Mouse (Mus musculus) CH12.LX (cell line): ENCODE results near the gene Zmat5.

Source experiments
- CHD1 ChIP-seq: IDR thresholded peaks from 2 replicates; pipeline ENCODE4 v1.6.1; 2012; ENCODE audit warnings: low read depth, low read length, improper control_type of control experiment, inconsistent platforms
- CHD2 ChIP-seq: IDR thresholded peaks from 2 replicates; pipeline ENCODE4 v1.6.1; 2011; ENCODE audit warnings: low read length, improper control_type of control experiment
- CTCF ChIP-seq, 2 experiments: IDR thresholded peaks in 1 of 2; conservative IDR thresholded peaks in 1 of 2; 2 replicates each; pipeline ENCODE4 v1.5.1; 2011 to 2012; ENCODE audit warnings: low read depth in 2 of 2, low read length in 2 of 2, improper control_type of control experiment in 1 of 2, inconsistent platforms in 1 of 2, mild to moderate bottlenecking in 1 of 2, moderate library complexity in 1 of 2
- E2F4 ChIP-seq: IDR thresholded peaks from 2 replicates; pipeline ENCODE4 v1.6.1; 2011; ENCODE audit warnings: low read depth, low read length, improper control_type of control experiment; ENCODE audit not compliant: insufficient replicate concordance
- EP300 ChIP-seq: IDR thresholded peaks from 2 replicates; pipeline ENCODE4 v1.6.1; 2011; ENCODE audit warnings: low read length, improper control_type of control experiment
- NELFE ChIP-seq: IDR thresholded peaks from 2 replicates; pipeline ENCODE4 v1.6.1; 2011; ENCODE audit warnings: low read depth, low read length, improper control_type of control experiment
- NRF1 ChIP-seq: IDR thresholded peaks from 2 replicates; pipeline ENCODE4 v1.6.1; 2014; ENCODE audit warnings: low read depth, mild to moderate bottlenecking, inconsistent platforms, low read length, improper control_type of control experiment, moderate library complexity
- POLR2A ChIP-seq: IDR thresholded peaks from 2 replicates; pipeline ENCODE4 v1.6.1; 2011; ENCODE audit warnings: low read depth, mild to moderate bottlenecking, improper control_type of control experiment, low read length
- RCOR1 ChIP-seq: conservative IDR thresholded peaks from 2 replicates; pipeline ENCODE4 v1.6.1; 2012; ENCODE audit warnings: low read depth, mild to moderate bottlenecking, inconsistent platforms, low read length, improper control_type of control experiment
- USF1 ChIP-seq: IDR thresholded peaks from 2 replicates; pipeline ENCODE4 v1.6.1; 2014; ENCODE audit warnings: low read depth, mild to moderate bottlenecking, inconsistent platforms, low read length, improper control_type of control experiment
- ZC3H11A ChIP-seq: IDR thresholded peaks from 2 replicates; pipeline ENCODE4 v1.6.1; 2012; ENCODE audit warnings: low read depth, mild to moderate bottlenecking, inconsistent platforms, low read length, improper control_type of control experiment
- ZNF384 ChIP-seq: IDR thresholded peaks from 2 replicates; pipeline ENCODE4 v1.6.1; 2012; ENCODE audit warnings: low read depth, low read length, improper control_type of control experiment, inconsistent platforms

- no peak for TF ChIP-seq ZNF384
- no peak for TF ChIP-seq CHD2
- no peak for TF ChIP-seq NRF1
- TF ChIP-seq POLR2A, result no peak
- no peak for TF ChIP-seq E2F4
- TF ChIP-seq ZC3H11A, result no peak
- TF ChIP-seq CHD1, result no peak
- TF ChIP-seq CTCF (conservative IDR thresholded peaks at IDR 0.05 in 1 of 2, IDR thresholded peaks at IDR 0.05 in 1 of 2; ENCODE audit: low read depth in 2 of 2, low read length in 2 of 2), result no peak
- TF ChIP-seq RCOR1, result no peak
- TF ChIP-seq EP300, result no peak
- TF ChIP-seq NELFE, result no peak
- TF ChIP-seq USF1, result no peak
Observed at GRCm38 (mm10) chr11:4691213-4691612, 13.3 kb upstream of the Zmat5 start.
